Comparison of ENCODE assay signal across 22 mouse cellular contexts in genomic region chr2:71173031-71173430, GRCm38 (mm10). TPM values are rescaled to one million over a fixed set of nuclear protein-coding genes. Genes with fewer than 3 reads are reported as not detected.
DNase-seq lines count a peak whose midpoint lies in the region; ATAC-seq lines count a peak whose summit lies in the region.
"Had no signal": no experiment of that assay in that cellular context is flagged by ENCODE, and none has a peak within 500 bp of the region (broad histone marks: within the 10 kb centered on the region; RNA-seq: fewer than 3 reads in every experiment).

No protein-coding gene starts in this region.

- 48% methylated on average over 3 of the region's 3 CpGs for WGBS in midbrain, embryonic 11.5 days
- 54% methylated on average over 3 of the region's 3 CpGs for WGBS in midbrain, embryonic 13.5 days
- 45% methylated on average over 3 of the region's 3 CpGs for WGBS in liver, embryonic 15.5 days (ENCODE audit: insufficient replicate concordance)

- ATAC-seq in midbrain, embryonic 11.5 days (ENCODE audit: low FRiP score), result no peak
- no peak for ATAC-seq in midbrain, embryonic 13.5 days
- peak; percentile 40; the same call in 1 of the 2 replicates for ATAC-seq in liver, embryonic 15.5 days (ENCODE audit: insufficient read depth)
- ATAC-seq: activated CD4-positive, CD25-positive, alpha-beta regulatory T cell, adult 4 months; forebrain, embryonic 14.5 days; hindbrain, embryonic 16.5 days had no signal

- H3K9ac ChIP-seq in midbrain, embryonic 11.5 days (ENCODE audit: low read length), result no peak overlapping the region
- H3K9ac ChIP-seq in midbrain, embryonic 13.5 days (replicated peaks), result no peak overlapping the region
- no peak overlapping the region for H3K9ac ChIP-seq in liver, embryonic 15.5 days
- H3K9ac ChIP-seq: embryonic facial prominence, embryonic 15.5 days; hindbrain, embryonic 12.5 days had no signal

- DNase-seq in midbrain, embryonic 11.5 days (ENCODE audit: low spot score, missing footprints), result peak; percentile 49
- DNase-seq in c-Kit-positive CD71-positive TER-119-positive erythroid progenitor cells, embryonic 14.5 days (ENCODE audit: low spot score), result peak; percentile 31
- DNase-seq in embryo, embryonic 11 days, result no peak
- DNase-seq in lung, postnatal 36 days, result no peak
- DNase-seq: adrenal gland, postnatal 14 days; cerebellum, adult 18-20 months; cerebellum, adult 9-11 months; cerebellum, postnatal 36 days; gastrocnemius, adult 2 months; gastrocnemius, postnatal 25 days; heart, postnatal 10 days; heart, postnatal 4 days had no signal

- no peaks in the 10 kb centered on the region for H3K27me3 ChIP-seq in midbrain, embryonic 11.5 days (ENCODE audit: control insufficient read depth, insufficient read depth, low read length)
- H3K27me3 ChIP-seq in midbrain, embryonic 13.5 days, result no peaks in the 10 kb centered on the region
- H3K27me3 ChIP-seq in liver, embryonic 15.5 days, result no peaks in the 10 kb centered on the region
- H3K27me3 ChIP-seq: embryonic facial prominence, embryonic 15.5 days; hindbrain, embryonic 12.5 days had no signal

- no peak overlapping the region for H3K4me3 ChIP-seq in midbrain, embryonic 11.5 days (ENCODE audit: low read depth, low read length)
- H3K4me3 ChIP-seq in midbrain, embryonic 13.5 days (replicated peaks), result no peak overlapping the region
- no peak overlapping the region for H3K4me3 ChIP-seq in liver, embryonic 15.5 days (replicated peaks)
- H3K4me3 ChIP-seq: embryonic facial prominence, embryonic 15.5 days; erythroblast, embryonic 14.5 days; forebrain, embryonic 10.5 days; gastrocnemius, adult 2 months; heart, embryonic 10.5 days; hindbrain, embryonic 12.5 days had no signal

- H3K9me3 ChIP-seq in midbrain, embryonic 11.5 days (ENCODE audit: control insufficient read depth, low read length), result no peaks in the 10 kb centered on the region
- H3K9me3 ChIP-seq in midbrain, embryonic 13.5 days, result no peaks in the 10 kb centered on the region
- no peaks in the 10 kb centered on the region for H3K9me3 ChIP-seq in liver, embryonic 15.5 days (replicated peaks)
- H3K9me3 ChIP-seq: embryonic facial prominence, embryonic 15.5 days; forebrain, embryonic 10.5 days; heart, embryonic 10.5 days; hindbrain, embryonic 12.5 days had no signal

- H3K4me2 ChIP-seq in midbrain, embryonic 11.5 days, result no peak overlapping the region
- no peak overlapping the region for H3K4me2 ChIP-seq in midbrain, embryonic 13.5 days (replicated peaks)
- H3K4me2 ChIP-seq in liver, embryonic 15.5 days, result no peak overlapping the region
- H3K4me2 ChIP-seq: embryonic facial prominence, embryonic 15.5 days; hindbrain, embryonic 12.5 days had no signal

- H3K27ac ChIP-seq in midbrain, embryonic 11.5 days (ENCODE audit: low read depth, low read length), result no peak overlapping the region
- H3K27ac ChIP-seq in midbrain, embryonic 13.5 days, result no peak overlapping the region
- H3K27ac ChIP-seq in liver, embryonic 15.5 days (replicated peaks), result no peak overlapping the region
- H3K27ac ChIP-seq: embryonic facial prominence, embryonic 15.5 days; forebrain, embryonic 10.5 days; gastrocnemius, adult 2 months; heart, embryonic 10.5 days; hindbrain, embryonic 12.5 days had no signal

- no peaks in the 10 kb centered on the region for H3K36me3 ChIP-seq in midbrain, embryonic 11.5 days (ENCODE audit: control insufficient read depth, insufficient read depth, low read length)
- H3K36me3 ChIP-seq in midbrain, embryonic 13.5 days, result no peaks in the 10 kb centered on the region
- no peaks in the 10 kb centered on the region for H3K36me3 ChIP-seq in liver, embryonic 15.5 days (replicated peaks)
- H3K36me3 ChIP-seq: embryonic facial prominence, embryonic 15.5 days; forebrain, embryonic 10.5 days; heart, embryonic 10.5 days; hindbrain, embryonic 12.5 days had no signal

- peaks cover 5% of the 10 kb centered on the region; the same call in 1 of the 2 replicates for H3K4me1 ChIP-seq in midbrain, embryonic 11.5 days (ENCODE audit: control insufficient read depth, insufficient read depth, low read length)
- H3K4me1 ChIP-seq in midbrain, embryonic 13.5 days (replicated peaks), result peaks cover 14% of the 10 kb centered on the region
- H3K4me1 ChIP-seq in liver, embryonic 15.5 days (replicated peaks), result peaks cover 14% of the 10 kb centered on the region
- H3K4me1 ChIP-seq: heart, embryonic 10.5 days had no signal

RNA-seq across cellular contexts. Expression of gene Dync1i2, which starts 38.5 kb away (rescaled TPM):
- 189 and 206 TPM in 2 replicates for polyA plus RNA-seq in midbrain, embryonic 11.5 days (2014; fragmentation: Nextera tagmentation; extraction: Ambion mirVana)
- 184 and 211 TPM in 2 replicates for polyA plus RNA-seq in midbrain, embryonic 13.5 days (2015; fragmentation: Nextera tagmentation; extraction: Ambion mirVana)
- polyA plus RNA-seq in liver, embryonic 15.5 days (2015; fragmentation: Nextera tagmentation; extraction: Ambion mirVana), result 22.5 and 24.2 TPM in 2 replicates

RNA-seq across cellular contexts. Expression of gene Cybrd1, which starts 55.3 kb away (rescaled TPM):
- 0.22 and 0.26 TPM in 2 replicates for polyA plus RNA-seq in midbrain, embryonic 11.5 days (2014; fragmentation: Nextera tagmentation; extraction: Ambion mirVana)
- 0.52 and 0.86 TPM in 2 replicates for polyA plus RNA-seq in midbrain, embryonic 13.5 days (2015; fragmentation: Nextera tagmentation; extraction: Ambion mirVana)
- 1.1 and 1.4 TPM in 2 replicates for polyA plus RNA-seq in liver, embryonic 15.5 days (2015; fragmentation: Nextera tagmentation; extraction: Ambion mirVana)
- polyA plus RNA-seq: erythroblast, embryonic 14.5 days had no signal

Comparison
In these comparisons a context has a peak if more than half of its experiments do, and no peak if none do; other contexts are left out.
1. DNase-seq: peak in midbrain, embryonic 11.5 days (single experiment) and c-Kit-positive CD71-positive TER-119-positive erythroid progenitor cells, embryonic 14.5 days (single experiment); none in embryo, embryonic 11 days (single experiment) and lung, postnatal 36 days (single experiment).